Mouse (Mus musculus) retina, embryonic 14.5 days (tissue): ENCODE measurements around the gene Zpr1.
"Not testable (repeated sequence)": the region's sequence is repeated elsewhere in the genome, so short reads cannot be mapped to it uniquely, and the experiment has no call there.

Source experiments
- DNase-seq: peaks from one replicate; pipeline ENCODE4 v3.0.0-alpha.2; 2015; ENCODE audit warnings: low spot score

Gene Zpr1

GRCm38 (mm10) chr9:46261131-46261530 is 11.7 kb upstream of the Zpr1 start:
- no peak for DNase-seq

- no peak for DNase-seq
These were observed 4.5 kb upstream of the Zpr1 start, which contains the start of gene Apoa5 for GRCm38 (mm10) chr9:46268343-46268873. Gene Apoa5, plus strand, starts transcription at chr9:46268633.

- DNase-seq: no peak
These were observed 3.7 kb upstream of the Zpr1 start for GRCm38 (mm10) chr9:46269125-46269524.

- DNase-seq: no peak
These were observed 2.1 kb upstream of the Zpr1 start for GRCm38 (mm10) chr9:46270782-46271181.

- DNase-seq: no peak
These were observed 794 bp upstream of the Zpr1 start for GRCm38 (mm10) chr9:46272070-46272469.

GRCm38 (mm10) chr9:46274494-46274893 is 1.6 kb downstream of the Zpr1 start:
- no peak for DNase-seq

GRCm38 (mm10) chr9:46282631-46283436 is 10.0 kb downstream of the Zpr1 start, which contains the start of gene Bud13:
Gene Bud13, plus strand, starts transcription at chr9:46283008.
- DNase-seq: peak; percentile 96

- no peak for DNase-seq
These were observed 25.5 kb downstream of the Zpr1 start for GRCm38 (mm10) chr9:46298381-46298780.

GRCm38 (mm10) chr9:46302142-46302541 is 29.3 kb downstream of the Zpr1 start:
- DNase-seq: peak; percentile 84

- peak; percentile 67 for DNase-seq
These were observed 36.3 kb downstream of the Zpr1 start for GRCm38 (mm10) chr9:46309121-46309520.

- peak; percentile 93 for DNase-seq
These were observed 41.6 kb downstream of the Zpr1 start for GRCm38 (mm10) chr9:46314507-46314906.

GRCm38 (mm10) chr9:46314921-46315320 is 42.1 kb downstream of the Zpr1 start:
- DNase-seq: peak; percentile 56

- peak; percentile 34 for DNase-seq
These were observed 43.0 kb downstream of the Zpr1 start for GRCm38 (mm10) chr9:46315807-46316365.

GRCm38 (mm10) chr9:46316388-46316787 is 43.5 kb downstream of the Zpr1 start:
- peak; percentile 72 for DNase-seq

GRCm38 (mm10) chr9:46316909-46317308 is 44.0 kb downstream of the Zpr1 start:
- peak; percentile 43 for DNase-seq

GRCm38 (mm10) chr9:46317957-46318356 is 45.1 kb downstream of the Zpr1 start:
- DNase-seq: no peak

GRCm38 (mm10) chr9:46319886-46320285 is 47.0 kb downstream of the Zpr1 start, which contains the start of gene 4931429L15Rik:
Gene 4931429L15Rik, minus strand, starts transcription at chr9:46319986.
- not testable (repeated sequence) for DNase-seq

GRCm38 (mm10) chr9:46320461-46320860 is 47.6 kb downstream of the Zpr1 start:
- DNase-seq: no peak

GRCm38 (mm10) chr9:46326694-46327405 is 54.0 kb downstream of the Zpr1 start:
- DNase-seq: no peak

- DNase-seq: peak; percentile 71
These were observed 55.1 kb downstream of the Zpr1 start for GRCm38 (mm10) chr9:46327706-46328571.

GRCm38 (mm10) chr9:46328572-46329249 is 55.8 kb downstream of the Zpr1 start:
- peak; percentile 87 for DNase-seq
